Mouse (Mus musculus) ES-E14 (cell line): ENCODE results near the gene Vill.

Experiments used
- CHD2 ChIP-seq: IDR thresholded peaks from 2 replicates; pipeline ENCODE4 v1.6.1; 2014; ENCODE audit warnings: mild to moderate bottlenecking, low read depth, low read length, inconsistent platforms
- HCFC1 ChIP-seq: IDR thresholded peaks from 2 replicates; pipeline ENCODE4 v1.6.1; 2012; ENCODE audit warnings: low read length, inconsistent platforms, borderline replicate concordance; ENCODE audit not compliant: insufficient read depth
- MAFK ChIP-seq: IDR thresholded peaks from 2 replicates; pipeline ENCODE4 v1.6.1; 2014; ENCODE audit warnings: mild to moderate bottlenecking, low read depth, low read length, inconsistent platforms; ENCODE audit not compliant: insufficient read depth
- ZC3H11A ChIP-seq: IDR thresholded peaks from 2 replicates; pipeline ENCODE4 v1.6.1; 2012; ENCODE audit warnings: low read depth, mild to moderate bottlenecking, inconsistent platforms, low read length, borderline replicate concordance
- ZNF384 ChIP-seq: IDR thresholded peaks from 2 replicates; pipeline ENCODE4 v1.6.1; 2012; ENCODE audit warnings: low read depth, low read length, inconsistent platforms

GRCm38 (mm10) chr9:119073184-119073895 is 20.8 kb downstream of the Vill start:
- TF ChIP-seq HCFC1 (no peak), ZNF384 (no peak), MAFK (no peak), ZC3H11A (no peak), CHD2 (no peak)
